Mouse (Mus musculus): ENCODE measurements around the gene Gm45015.

DNA sequence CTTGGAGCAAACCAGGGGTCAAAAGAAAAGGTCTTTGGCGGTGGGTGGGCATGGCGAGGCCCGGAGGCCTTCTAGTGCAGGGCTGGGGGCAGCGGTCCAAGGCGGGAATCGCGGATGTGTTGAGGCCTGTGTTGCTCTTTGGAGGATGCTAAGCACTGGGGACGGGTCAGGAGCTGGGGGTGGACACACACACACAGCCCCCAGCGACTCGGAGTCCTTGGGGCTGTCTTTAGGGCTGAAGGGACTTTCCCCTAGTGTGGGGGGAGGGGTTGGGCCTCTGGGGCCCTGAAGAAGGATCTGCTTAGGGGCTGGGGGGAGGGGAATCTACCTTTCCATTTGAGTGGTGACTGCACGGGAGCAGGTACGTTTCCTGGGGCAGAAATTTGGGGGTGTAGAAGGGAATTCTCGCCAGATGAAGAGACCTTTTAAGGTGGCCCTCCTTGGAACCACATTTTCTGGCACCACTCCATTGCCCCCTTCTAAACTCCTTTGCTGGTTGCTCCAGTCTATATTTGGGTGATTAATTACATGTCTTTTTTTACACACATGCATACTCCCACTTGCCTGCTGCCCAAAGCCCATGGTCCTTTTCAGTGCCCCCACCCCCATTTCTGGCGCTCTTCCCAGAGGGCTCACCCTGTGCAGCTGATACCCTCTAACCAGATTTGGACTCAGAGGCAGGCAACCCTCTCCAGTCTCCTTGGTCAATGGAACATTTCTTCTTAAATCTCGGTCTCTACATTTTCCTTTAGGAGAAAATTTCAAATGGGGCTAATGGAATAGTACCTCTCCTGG, 6.5 kb upstream of the Gm45015 start:
- TF ChIP-seq CTCF (IDR thresholded peaks at IDR 0.05; ENCODE audit: extremely low read depth, insufficient read depth, insufficient read length, insufficient replicate concordance) (no peak), POLR2A (IDR thresholded peaks at IDR 0.05; ENCODE audit: low read depth, low read length) (no peak)

Measured in spleen, adult 2 months (tissue).